Mouse (Mus musculus): ENCODE measurements around the gene Sulf2. TPM values are rescaled to one million over a fixed set of nuclear protein-coding genes. Genes with fewer than 3 reads are reported as not detected.

The Sulf2 gene
- total RNA-seq, 2 experiments from 2014 or later: 84.5 to 88.7 TPM

DNA sequence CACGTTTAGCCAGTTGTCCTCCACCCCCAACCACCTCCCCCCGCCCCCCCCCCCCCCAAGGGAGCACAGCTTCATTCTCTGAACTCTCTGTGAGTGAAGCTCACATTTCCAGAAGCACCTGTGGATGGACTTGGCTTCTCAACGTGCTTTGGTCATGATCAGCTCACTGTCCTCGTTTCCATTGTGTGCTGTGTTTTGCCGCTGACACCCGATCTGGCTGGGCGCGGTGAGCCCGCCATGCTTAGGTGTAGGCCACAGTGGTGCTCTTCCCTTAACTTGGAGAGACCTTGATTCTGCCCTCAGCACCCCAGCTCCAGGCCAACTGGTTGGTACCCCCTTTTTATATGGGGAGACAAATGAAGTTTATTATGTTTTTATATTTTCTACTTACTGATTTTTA lies 83.6 kb downstream of the Sulf2 start:
- intact Hi-C loops (cut with DNase I): no loop called here
- DNase-seq: no peak

DNA sequence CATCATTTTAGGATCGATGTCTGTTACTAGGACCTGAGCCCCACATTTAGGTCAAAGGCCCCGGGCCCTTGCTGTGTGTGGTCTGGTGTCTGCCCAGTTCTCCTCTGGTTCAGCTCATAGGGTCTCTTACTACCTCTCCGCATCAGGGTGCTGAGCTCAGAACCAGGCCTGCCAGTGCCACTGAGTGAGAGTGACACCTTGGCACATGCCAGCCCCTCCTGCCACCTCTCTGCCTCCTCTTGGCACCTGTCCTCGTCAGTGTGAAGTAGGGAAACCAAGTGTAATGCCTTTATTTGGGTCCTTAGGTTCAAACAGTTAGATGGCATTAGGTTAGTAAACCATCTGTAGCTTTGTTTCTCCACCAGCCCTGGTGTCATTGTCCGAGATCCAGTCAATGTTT lies 84.0 kb downstream of the Sulf2 start:
- DNase-seq: no peak
- intact Hi-C loops (cut with DNase I): no loop called here

DNA sequence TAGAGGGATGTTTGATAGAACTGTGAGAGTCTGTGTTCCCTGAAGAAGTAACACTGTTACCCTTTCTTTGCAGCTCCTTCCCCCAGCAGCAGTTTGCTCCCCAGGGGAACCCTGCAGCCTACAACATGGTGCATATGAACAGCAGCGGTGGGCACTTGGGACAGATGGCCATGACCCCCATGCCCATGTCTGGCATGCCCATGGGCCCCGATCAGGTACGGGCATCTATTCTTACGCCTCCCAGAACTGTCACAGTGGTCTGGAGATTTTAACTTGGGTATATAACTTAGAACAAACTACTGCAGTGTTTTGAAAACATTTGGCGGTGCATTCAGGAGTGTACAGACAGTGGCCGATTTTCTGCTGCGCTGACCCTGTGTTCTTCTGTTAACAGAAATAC lies 85.7 kb downstream of the Sulf2 start:
- intact Hi-C loops (cut with DNase I): no loop called here
- no peak for DNase-seq

DNA sequence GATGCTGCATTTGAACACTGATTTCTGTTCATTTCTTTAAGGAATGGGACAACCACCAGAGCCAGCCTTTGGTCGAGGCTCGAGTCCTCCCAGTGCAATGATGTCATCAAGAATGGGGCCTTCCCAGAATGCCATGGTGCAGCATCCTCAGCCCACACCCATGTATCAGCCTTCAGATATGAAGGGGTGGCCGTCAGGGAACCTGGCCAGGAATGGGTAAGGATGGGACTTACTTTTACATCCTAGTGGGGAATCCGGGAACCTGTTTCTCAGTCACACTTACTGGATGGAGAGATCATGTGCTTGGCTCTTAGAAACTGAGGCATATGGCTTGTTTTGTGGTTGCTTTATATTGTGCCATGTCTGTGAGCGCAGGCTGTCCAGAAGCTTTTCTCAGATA lies 86.3 kb downstream of the Sulf2 start:
- intact Hi-C loops (cut with DNase I): no loop called here
- DNase-seq: no peak

DNA sequence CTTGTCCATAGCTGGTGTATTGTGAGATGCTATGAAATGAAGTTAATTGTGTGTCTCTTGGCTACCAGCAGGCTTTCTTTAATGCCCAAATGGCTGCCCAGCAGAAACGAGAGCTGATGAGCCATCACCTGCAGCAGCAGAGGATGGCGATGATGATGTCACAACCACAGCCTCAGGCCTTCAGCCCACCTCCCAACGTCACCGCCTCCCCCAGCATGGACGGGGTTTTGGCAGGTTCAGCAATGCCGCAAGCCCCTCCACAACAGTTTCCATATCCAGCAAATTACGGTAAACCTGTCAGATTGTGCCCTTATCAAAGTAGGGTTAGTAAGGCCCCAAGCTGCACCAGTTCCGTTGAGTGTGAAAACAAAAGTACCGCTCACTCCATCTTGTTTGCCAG lies 87.2 kb downstream of the Sulf2 start:
- intact Hi-C loops (cut with DNase I): no loop called here
- DNase-seq: no peak

DNA sequence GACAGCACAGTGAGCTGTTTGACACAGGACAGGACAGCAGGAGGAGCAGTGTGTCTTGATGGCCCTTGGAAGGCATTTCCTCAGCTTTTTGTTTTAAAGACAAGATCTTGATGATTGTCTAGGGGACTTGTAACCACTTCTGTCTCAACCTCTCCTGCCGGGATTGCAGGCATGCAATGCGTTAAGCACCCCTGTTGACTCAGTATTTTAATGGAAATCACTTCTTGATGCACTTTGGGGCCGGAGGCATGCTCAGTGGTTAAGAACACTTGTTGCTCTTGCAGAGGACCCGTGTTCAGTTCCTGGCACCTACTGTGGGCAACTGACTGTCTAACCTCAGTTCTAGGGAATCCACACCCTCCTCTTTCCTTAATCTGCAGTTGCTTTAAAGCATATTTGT lies 89.0 kb downstream of the Sulf2 start:
- no peak for DNase-seq
- intact Hi-C loops (cut with DNase I): no loop called here

- DNase-seq: no peak
- intact Hi-C loops (cut with DNase I): no loop called here
These were observed 93.0 kb downstream of the Sulf2 start for GRCm38 (mm10) chr2:166062431-166062830.

GRCm38 (mm10) chr2:166062008-166062407 lies 93.5 kb downstream of the Sulf2 start:
- intact Hi-C loops (cut with DNase I): no loop called here
- DNase-seq: no peak

DNA sequence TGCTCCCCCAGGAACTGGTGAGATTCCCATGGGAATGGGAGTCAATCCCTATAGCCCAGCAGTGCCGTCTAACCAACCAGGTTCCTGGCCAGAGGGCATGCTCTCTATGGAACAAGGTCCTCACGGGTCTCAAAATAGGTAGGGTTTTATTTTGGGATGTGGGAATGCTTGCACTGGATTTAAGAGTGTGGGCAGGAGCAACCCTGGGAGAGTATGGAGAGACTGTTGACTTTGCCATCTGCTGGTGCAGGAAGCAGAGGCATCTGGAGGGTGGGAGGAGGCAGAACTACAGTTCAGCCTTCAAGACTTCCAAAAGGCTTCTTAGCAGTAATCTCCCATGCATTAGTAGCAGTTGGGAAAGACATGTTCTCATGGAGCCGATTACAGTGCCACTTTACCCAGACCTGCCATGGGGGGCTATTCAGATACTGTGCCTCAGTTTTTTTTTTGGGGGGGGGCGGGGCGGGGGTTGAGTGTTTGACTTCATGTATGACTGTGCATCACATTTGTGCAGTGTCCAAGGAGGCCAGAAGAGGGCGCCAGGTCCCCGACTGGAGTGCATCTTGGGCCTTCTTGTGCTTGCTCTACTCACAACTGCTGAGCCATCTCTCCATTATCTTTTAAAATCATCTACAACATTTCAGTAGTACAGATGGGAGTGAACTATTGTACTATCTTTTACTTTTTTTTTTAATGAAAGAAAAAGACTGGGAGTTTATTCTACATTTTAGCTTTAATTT lies 95.6 kb downstream of the Sulf2 start:
- intact Hi-C loops (cut with DNase I): no loop called here
- peak in 1 of 2 experiments; percentile 68 for DNase-seq

GRCm38 (mm10) chr2:166054002-166054539 lies 101.4 kb downstream of the Sulf2 start:
- no peak for DNase-seq
- intact Hi-C loops (cut with DNase I): no loop called here

DNA sequence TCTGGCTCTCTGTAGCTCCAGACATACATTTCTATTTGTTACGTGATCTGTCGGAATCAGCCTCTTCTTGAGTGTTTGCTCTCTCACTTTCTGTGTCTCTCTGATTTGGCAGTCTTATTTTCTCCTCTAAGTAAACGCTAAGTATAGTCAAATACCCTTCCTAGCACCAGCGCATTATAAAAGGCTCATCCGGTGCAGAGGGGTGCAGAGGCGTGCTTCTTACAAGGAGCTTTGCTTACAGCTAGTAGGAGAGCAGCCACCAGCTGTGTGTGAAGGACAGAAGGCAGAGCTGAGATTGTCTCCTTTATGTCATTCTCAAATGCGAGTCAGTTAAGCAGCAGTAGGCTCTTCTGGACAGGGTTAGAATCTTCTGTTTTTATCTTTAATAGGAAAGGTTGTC lies 103.5 kb downstream of the Sulf2 start:
- intact Hi-C loops (cut with DNase I): no loop called here
- DNase-seq: no peak

DNA sequence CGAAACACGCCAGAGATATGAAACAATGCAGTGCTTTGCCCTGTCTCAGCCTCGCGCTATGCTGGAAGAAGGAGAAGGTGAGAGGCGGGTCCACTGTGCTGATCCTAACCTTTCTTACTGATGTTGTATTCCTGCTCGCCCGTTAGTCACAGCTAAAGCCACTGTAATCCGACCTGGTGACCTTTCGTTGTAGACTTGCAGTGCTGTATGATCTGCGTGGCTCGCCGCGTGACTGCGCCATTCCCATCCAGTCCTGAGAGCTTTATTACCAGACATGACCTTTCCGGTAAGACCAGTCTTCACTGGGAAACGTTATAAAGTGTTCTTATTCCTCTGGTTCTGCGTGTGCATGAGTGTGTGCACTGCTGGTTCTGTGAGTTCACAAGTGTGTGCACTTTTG lies 104.0 kb downstream of the Sulf2 start:
- intact Hi-C loops (cut with DNase I): no loop called here
- DNase-seq: no peak

- no peak for DNase-seq
- intact Hi-C loops (cut with DNase I): loop anchor here (5.0 to 10.0 kb wide), 2 partner anchors 267 to 524 kb away; no protein-coding TSS in a partner anchor
These were observed 106.6 kb downstream of the Sulf2 start for GRCm38 (mm10) chr2:166048852-166049251.

DNA sequence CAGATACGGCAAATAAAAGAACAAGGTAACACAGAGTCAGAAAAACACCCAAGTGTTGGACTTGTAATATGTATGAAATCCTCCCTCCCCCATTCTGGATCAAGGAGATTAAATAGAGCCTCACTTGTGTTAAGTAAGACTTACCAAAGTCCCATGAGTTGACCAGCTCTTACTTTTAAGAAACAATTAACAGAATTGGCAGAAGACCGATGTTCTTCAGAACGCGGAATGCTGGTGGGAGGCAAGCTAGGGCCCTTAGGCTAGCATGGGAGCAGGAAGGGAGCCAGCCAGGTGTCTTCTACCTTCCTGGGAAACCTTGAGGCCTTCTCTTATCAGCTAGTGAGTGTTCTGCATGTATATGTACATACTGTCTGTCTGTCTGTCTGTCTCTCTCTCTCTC lies 107.5 kb downstream of the Sulf2 start:
- intact Hi-C loops (cut with DNase I): loop anchor here (2.0 to 10.0 kb wide), 3 partner anchors 133 to 523 kb away; no protein-coding TSS in a partner anchor
- DNase-seq: no peak

DNA sequence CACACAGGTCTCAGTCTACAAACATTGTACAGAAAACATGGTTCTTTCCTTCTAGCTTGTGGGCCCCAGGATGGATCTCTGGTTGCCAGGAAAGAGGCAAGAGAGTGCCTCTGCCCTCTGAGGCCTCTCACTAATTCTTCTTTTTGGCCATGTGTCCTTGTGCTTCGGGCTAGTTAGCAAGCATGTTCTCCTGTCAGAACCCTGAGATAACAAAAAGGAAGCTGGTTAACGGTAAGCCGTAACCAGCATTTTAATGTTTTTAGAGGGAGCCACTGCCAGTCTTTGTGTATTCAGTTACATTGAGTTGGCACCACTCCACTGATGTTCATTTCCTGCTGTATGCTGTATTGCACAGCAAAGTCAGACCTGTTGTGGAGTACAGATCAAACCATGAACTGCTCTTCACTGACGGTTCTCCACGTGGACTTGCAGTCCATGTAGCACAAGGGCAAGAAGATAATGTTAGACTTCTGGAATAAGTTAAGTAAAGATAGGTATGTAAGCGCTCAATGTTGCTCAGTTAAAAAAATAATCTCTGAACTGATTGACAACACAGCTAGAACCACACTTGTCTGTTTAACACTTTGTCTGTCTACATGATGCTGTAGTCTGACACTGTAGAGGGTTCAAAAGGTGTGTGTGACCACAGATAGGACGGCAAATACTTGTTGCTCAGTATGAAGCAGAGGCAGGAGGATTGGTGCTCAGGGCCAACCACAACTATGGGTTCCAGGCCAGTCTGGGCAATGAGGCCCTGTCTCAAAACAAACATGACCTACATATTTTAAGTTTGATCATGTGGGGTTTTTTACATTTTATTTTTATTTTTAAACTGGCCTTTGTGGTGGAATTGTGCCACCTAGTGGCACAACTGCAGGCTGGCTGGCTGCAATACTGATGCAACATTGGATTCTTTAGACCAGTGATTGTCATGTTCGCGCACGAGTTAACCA lies 109.6 kb downstream of the Sulf2 start:
- intact Hi-C loops (cut with DNase I): loop anchor here (2.0 to 10.0 kb wide), 4 partner anchors 131 to 521 kb away; no protein-coding TSS in a partner anchor
- peak; percentile 42 to 64 for DNase-seq

GRCm38 (mm10) chr2:166045006-166045405 lies 110.5 kb downstream of the Sulf2 start:
- intact Hi-C loops (cut with DNase I): loop anchor here (2.0 to 10.0 kb wide), 3 partner anchors 224 to 520 kb away; no protein-coding TSS in a partner anchor
- DNase-seq: no peak

DNA sequence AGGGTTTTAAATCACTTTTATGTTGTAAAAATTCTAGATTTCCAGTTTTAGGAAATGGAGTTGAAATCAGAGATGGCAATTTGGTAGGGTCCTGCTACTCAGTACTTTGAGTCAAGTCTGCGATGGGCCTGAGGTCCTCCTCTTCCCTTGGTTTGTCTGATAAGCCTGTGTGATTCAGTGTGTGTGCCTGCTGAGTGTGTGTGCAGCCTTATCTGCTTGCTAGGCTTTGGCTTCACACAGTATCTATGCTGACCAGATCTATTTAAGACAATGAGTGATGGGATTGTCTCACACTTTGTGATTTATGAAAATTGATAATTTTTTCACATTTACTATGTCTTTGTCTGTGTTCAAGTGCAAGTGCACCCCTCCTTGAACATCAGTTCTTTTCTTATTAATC lies 112.9 kb downstream of the Sulf2 start:
- DNase-seq: no peak
- intact Hi-C loops (cut with DNase I): loop anchor here (10.0 kb wide), 1 partner anchor 518 kb away; no protein-coding TSS in a partner anchor

GRCm38 (mm10) chr2:166039681-166040080 lies 115.8 kb downstream of the Sulf2 start:
- no peak for DNase-seq
- intact Hi-C loops (cut with DNase I): loop anchor here (10.0 kb wide), 1 partner anchor 515 kb away; no protein-coding TSS in a partner anchor

- DNase-seq: peak; percentile 74 to 77
- intact Hi-C loops (cut with DNase I): no loop called here
These were observed 119.7 kb downstream of the Sulf2 start for GRCm38 (mm10) chr2:166035725-166036124.

DNA sequence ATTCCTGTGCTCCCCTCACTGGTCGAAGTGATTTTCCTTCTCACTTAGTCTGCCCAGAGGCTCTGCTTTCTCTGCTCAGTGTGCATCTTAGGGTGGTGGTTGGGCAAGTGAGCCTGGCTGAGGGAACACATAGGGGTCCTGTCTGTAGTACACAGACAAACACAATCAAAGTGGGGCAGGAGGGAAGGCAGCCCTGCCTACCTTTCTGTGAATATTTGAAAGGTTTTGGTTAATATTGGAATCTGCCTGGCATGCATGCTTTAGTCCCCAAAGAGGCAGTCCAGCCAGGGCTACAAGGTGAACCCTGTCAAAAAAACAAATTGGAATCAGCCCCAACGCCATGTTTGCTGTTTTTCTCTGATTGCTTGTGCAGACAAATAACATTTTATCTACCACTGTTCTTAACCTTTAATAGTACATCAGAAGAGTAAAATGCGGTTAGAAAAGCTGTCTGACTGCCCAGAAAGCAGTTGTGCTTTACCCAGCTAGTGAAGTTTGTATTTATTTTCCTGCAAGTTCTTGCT lies 120.4 kb downstream of the Sulf2 start:
- DNase-seq: no peak
- intact Hi-C loops (cut with DNase I): loop anchor here (5.0 kb wide), 1 partner anchor 38 kb away; no protein-coding TSS in a partner anchor

DNA sequence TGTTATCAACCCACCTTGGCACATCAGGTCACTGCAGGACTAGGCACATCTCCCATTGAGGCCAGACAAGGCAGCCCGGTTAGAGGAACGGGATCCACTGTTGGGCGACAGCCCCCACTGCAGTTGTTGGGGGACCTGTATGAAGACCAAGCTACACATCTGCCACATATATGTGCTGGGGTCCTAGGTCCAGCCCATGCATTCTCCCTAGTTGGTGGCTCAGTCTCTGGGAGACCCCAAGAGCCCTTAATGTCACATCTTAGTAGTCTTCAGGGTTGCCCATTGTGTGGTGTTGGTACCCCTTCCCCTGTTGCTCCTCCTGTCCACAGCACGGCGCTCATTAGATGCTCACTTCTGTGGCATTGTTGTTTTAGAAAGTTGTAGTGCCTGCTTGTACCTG lies 122.8 kb downstream of the Sulf2 start:
- intact Hi-C loops (cut with DNase I): loop anchor here (5.0 kb wide), 1 partner anchor 35 kb away; no protein-coding TSS in a partner anchor
- no peak for DNase-seq
